Mouse (Mus musculus) spleen, adult 18-20 months (tissue): ENCODE measurements at regions not wholly inside any gene's neighbourhood (a gene's known extent, or its start where the extent isn't known, plus 50 kb on each side); places are given as distances from the start of the nearest gene placed in this dataset.
"Not testable (repeated sequence)": the region's sequence is repeated elsewhere in the genome, so short reads cannot be mapped to it uniquely, and the experiment has no call there.

Source experiments
- DNase-seq, 2 experiments: peaks; one replicate each; pipeline ENCODE4 v3.0.0; 2022; ENCODE audit warnings: mixed read lengths in 2 of 2

DNA sequence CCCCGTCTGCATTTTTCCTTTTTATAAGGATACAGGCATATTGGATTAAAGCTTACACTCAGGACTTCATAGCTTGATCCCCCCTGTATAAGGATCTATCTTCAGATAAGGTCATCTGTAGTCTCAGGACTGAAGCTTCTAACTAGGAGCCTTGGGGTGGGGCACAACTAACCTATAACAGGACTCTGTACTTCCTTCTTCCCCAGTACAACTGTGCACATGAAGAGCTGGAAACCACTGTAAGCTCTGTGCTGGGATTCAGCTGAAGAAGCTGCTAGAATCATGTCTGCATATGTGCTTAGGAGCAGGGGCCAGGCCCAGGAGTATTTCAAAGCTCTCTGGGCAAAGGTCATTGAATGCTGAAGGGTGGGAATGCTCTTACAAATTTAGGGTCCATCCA is 137.9 kb downstream of the Tcp10c start:
- DNase-seq: not testable (repeated sequence)

DNA sequence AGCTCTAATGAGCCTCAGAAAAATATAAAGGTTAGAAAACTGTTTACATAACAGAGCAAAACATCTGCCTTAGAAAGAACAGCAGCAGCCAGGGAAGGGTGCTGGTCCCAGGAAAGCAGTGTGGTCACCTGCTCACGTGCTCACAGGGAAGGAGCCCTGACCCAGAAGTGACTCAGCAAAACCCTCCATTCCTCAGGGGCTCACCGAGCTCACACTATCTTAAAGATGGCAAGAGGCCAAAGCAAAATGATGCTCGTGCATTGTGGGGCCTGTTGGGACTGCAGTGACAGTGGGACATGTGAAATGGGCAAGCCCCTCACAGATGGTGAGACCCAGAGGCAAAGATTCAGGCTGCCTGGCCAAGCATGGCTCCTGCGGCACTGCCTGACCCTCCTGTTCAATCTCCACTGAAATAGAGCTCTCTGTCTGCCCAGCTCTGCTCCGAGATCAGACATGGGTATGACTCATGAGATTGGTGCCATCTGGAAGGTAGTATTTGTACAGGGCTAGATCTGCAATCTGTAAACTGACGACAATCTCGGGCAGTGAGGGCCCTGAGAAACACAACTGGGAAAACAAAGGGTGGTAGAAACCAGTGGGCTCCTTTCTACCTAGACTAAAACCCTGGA is 138.4 kb downstream of the Tcp10c start:
- DNase-seq: not testable (repeated sequence)

DNA sequence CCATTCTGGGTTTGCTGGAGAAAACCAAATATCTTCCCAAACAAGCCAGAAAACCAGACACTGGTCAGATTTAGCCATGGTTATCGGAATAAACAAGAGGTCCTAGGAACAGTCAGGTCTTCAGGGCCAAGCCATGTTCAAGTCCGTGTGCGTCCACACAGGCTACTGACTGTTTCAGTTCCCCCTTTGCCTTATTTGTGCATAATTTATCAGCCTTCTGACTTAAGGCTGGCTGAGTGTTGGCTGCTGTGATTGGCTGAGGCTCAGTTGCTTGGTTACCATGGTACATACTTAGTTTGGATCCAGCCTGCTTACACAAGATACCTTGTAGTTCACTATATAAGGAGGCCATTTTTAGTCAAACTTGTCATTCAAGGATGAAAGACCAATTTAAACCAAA is 139.5 kb downstream of the Tcp10c start:
- DNase-seq: not testable (repeated sequence)

GRCm38 (mm10) chr17:13494475-13494874 is 140.1 kb downstream of the Tcp10c start:
- DNase-seq: not testable (repeated sequence)

DNA sequence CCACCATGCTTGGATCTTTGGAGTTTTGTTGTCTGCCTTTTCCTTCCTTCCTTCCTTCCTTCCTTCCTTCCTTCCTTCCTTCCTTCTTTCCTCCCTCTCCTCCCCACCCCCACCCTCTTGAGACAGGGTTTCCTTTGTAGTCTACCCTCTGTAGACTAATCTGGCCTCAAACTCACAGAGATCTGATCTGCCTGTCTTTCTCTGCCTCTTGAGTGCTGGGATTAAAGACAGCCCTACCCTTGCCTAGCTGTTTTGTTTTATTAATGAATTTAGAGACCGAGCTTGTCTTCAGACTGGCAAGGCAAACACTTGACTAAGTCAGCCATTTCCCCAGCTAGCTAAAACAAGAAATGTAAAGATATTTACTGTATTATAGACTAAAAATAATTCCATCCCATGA is 150.0 kb downstream of the Tcp10c start:
- DNase-seq: not testable (repeated sequence)

DNA sequence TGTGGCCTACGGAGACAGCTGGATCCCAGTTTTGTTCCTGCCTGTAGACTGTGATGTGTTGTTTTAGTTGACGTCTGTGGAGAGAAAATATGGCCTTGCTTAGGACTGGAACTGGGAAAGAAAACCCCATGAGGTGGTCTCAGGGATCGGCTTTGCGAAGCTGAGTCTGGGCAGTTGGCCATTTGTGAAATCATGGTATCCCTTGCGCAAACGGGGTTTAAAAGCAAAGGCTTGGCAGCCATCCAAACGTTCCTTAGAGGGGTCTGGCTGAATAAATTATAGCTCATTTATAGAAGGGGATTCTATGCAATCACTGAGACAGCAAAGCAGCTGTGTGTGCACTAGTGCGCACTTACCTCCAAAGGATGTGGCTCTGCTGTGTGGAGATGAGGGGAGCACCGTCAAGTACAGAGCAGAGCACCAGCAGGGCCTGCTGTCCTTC is 150.5 kb downstream of the Tcp10c start:
- not testable (repeated sequence) for DNase-seq

DNA sequence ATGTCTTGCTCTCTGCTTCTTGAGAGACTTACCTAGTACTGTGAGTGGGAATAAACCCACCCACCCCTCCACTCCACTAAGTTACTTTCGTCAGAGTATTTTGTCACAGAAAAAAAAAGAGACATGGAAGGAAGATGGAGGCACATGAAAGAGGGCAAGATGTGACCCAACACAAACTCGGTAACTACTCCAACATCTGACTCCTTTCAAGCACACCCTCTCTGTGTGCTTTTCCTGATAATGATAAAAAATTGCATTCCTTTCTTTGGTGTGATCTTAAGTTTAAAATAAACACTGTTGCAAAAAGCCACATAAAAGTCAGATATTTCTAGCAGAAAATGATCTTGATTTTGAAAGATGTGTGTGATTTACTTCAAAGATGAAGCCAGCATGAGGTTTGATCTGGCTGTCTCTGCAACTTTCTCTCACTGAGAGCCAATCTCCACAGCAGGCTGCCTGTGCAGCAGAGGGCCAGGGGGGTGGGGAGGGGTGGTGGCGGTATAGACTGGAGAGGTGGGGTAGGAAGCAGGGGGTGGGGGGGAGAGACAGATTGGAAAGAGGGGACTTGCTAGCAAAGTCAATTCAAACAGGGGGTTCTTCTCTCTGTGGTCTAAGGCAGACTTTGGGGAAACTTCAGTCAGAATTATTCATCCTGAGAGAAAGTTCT is 153.2 kb downstream of the Tcp10c start:
- DNase-seq: not testable (repeated sequence)

- not testable (repeated sequence) for DNase-seq
These were observed 165.2 kb downstream of the Tcp10c start for GRCm38 (mm10) chr17:13519409-13520201.

DNA sequence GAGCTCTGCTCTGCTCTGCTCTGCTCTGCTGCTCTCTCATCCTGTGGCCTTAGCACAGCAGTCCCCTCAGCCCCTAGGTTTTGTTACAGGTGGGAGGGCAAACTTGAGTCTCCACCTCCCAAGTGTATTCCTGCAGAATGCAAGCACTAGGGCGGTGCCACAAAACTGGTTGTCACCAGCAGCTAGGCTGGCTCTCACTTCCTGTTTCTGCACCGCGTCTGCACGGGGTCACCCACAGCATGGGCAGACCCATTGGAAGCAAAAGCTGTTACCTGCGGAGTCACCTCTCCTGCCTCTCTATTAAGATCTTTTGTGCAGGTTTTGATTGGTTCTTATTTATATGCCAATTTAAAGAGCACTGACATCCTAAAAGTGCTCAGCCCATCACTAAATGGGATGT is 178.2 kb downstream of the Tcp10c start:
- not testable (repeated sequence) for DNase-seq

DNA sequence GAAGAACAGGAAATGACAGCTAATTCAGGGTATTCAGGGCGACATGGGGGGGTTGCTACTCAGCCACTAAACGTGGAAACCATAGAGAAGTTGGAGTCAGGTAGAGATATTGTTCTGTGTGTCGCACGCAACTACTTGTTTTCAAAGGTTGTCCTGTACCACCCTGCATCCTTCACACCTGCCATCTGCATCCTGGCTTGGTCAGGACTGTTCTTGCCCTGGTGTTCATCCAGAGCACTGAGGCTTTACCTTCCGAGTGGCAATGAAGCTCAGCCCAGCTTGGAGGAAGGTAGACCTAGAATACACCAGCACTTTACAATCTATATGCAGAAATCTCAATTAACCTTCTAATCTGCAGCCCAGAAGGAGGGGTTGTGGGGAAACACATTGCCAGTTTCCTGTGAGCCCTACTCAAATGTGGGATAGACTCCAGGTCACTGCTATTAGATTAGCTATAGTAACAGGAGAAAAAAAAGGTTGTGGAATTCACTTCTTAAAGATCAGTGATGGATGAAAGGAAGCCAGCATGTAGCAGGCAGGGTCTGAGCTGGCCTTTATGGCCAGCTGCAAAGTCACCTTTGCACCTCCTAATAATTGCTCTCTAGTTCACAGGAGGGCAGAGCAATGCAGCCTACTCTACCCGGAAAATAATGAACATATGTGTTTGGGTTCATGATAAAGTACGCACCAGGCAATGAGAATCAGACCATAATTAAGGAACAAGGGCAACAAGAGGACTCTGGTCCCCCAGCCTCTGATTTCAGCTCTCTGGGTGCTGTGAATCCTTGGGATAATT is 186.3 kb downstream of the Tcp10c start:
- no peak for DNase-seq

DNA sequence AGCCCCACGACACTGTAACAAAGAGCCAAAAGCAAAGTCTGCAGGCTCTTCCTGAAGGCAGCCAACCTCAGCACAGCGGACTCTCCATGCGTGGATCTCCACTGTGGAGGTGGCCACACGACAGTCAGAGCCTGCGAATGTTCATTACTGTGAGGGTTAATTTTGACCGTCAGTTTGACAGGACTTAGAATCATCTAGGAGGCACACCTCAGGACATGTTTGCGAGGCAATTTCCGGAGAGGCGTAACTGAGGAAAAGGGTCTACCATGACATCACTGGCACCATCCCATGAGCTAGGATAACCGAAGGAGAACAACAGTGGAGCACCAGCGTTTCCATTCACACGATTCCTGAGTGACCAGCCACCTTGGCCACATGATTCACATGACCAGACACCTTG is 186.9 kb downstream of the Tcp10c start:
- no peak for DNase-seq

DNA sequence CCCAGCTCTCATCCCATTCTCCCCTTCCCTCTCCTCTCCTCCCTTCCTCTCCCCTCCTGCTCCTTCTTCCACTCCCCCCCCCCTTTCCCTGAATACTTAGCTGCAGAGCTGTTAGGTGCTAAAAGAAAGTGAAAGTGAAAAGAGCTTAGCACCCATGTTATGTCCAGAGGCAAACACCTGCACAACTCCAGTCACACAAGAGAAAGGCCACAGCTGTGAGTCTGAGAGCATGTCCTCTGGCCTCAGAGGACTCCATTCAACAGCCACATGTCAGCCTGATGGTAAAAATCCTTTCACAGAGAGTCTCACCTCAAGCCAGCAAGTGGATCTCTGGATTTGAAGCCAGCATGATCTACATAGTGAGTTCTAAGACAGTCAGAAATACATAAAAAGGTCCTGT is 187.9 kb downstream of the Tcp10c start:
- DNase-seq: no peak

DNA sequence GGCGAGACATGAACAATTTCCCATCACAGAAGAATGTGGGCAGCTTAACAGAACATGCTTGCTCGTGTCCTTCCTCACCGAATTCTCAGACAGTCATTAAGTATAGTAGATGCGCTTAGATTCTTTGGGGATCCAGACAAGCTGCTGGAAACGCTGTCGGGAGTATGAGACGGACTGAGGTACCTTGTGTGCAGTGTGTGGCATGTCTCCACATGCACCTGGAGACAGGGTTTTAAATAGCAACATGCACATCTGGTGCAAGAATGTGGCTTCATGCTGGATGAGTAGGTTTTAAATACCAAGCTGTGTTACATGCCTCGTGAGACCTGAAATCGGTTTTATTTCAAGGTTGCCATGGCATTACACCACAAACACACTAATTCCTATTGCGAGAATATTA is 188.5 kb downstream of the Tcp10c start:
- no peak for DNase-seq

GRCm38 (mm10) chr17:13544036-13544795 is 189.8 kb downstream of the Tcp10c start:
- DNase-seq: no peak

GRCm38 (mm10) chr17:13546249-13546648 is 191.9 kb downstream of the Tcp10c start:
- DNase-seq: no peak

- DNase-seq: no peak
These were observed 192.3 kb downstream of the Tcp10c start for GRCm38 (mm10) chr17:13546669-13547085.

DNA sequence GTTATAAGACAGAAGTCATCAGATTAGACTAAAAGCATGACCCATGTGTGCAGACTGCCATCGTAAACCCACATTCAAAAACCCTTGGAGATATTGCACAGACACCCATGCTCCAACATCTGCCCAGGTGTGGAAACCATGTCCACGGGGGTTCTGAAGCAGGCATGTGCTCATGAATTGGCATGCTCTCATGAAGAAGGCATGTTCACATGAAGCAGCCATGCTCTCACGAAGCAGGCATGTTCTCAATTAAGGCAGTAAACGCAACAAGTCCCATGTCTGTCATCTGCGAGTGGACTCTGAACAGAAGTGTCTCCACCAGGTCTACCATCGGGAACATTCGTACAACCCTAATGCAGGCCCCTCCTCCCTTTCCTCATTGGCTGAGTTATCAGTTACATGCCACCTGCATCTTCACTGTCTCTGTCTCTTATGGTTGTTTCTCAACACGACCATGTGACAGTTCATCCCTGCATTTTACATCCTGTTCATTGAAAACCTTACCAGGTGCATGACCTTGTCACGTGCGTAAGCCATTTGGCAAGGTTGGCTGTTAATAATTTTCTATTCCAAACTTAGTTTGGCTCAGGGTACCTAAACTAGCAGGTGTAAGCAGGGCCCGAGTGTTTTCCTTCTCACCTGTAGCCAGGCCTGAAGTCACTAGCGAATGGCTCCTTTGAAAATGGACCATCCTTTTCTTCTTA is 193.4 kb downstream of the Tcp10c start:
- no peak for DNase-seq

DNA sequence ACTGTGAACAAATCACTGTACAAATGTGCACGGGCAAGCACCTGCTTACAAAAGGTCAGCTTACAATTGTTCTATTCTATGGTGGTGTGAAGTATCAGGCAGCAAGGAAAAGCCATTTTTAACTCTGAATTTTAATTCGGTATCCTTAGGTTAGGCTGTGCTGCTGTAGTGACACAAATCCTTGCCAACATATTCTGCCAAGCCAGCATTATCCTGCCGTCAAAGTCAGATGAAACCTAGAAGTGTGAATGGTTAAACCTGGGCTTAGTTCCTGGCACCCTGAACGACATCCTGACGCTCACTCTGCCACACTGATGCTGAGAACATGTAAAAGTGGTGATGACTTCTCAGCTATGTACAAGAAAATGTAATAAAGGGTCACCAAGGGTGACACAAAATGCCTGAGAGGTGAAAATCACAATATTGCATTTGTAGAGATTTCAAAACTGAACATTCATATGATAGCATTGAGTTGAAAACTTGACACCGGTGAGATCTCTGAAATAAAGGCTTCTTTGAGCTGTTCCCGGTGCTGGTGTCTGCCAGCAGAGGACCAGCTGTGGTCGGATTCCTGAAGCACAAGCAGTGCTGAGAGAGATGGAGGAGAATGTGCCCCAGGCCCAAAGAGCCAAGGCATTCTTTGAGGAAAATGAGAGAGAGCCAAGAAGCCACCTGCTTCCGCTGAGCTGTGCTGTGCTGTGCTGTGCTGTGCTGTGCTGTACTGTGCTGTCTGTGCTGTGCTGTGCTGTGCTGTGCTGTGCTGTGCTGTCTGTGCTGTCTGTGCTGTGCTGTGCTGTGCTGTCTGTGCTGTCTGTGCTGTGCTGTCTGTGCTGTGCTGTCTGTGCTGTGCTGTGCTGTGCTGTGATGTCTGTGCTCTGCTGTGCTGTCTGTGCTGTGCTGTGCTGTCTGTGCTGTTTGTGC is 195.9 kb downstream of the Tcp10c start:
- DNase-seq: no peak

- not testable (repeated sequence) for DNase-seq
These were observed 196.5 kb downstream of the Tcp10c start for GRCm38 (mm10) chr17:13550896-13551267.

GRCm38 (mm10) chr17:13551693-13552404 is 197.5 kb downstream of the Tcp10c start:
- not testable (repeated sequence) for DNase-seq
